Mouse (Mus musculus) adrenal gland, adult 18-20 months (tissue): ENCODE data around the gene Slc2a2. TPM values are rescaled to one million over a fixed set of nuclear protein-coding genes. Genes with fewer than 3 reads are reported as not detected.

Source experiments
- DNase-seq, 2 experiments: peaks; one replicate each; pipeline ENCODE4 v3.0.0; 2021 to 2022; ENCODE audit warnings: low spot score in 2 of 2
- long read RNA-seq, 2 experiments: library from polyadenylated mRNA; stranded (forward); transcript quantifications; one replicate each; pipeline ENCODE4 v2.0.0; 2021
- total RNA-seq, 2 experiments: library from RNA; stranded (reverse); gene quantifications; 1 replicate in 1 of 2; 2 replicates in 1 of 2; pipeline ENCODE4 v1.2.3; 2021

Gene Slc2a2
- total RNA-seq: under 1 TPM in 1 of 2 experiments, not detected in 1; 0.13 TPM
- long read RNA-seq, experiment 1: 0 reads
- long read RNA-seq, experiment 2: 0 reads

GRCm38 (mm10) chr3:28697797-28698196 is at the start of gene Slc2a2:
Gene Slc2a2 (plus strand): TSS chr3:28697903.
- no peak for DNase-seq

GRCm38 (mm10) chr3:28652574-28652973 is 45.1 kb upstream of the Slc2a2 start:
- no peak for DNase-seq

- no peak for DNase-seq
These were observed 44.7 kb upstream of the Slc2a2 start for GRCm38 (mm10) chr3:28653043-28653442.

GRCm38 (mm10) chr3:28654740-28655139 is 43.0 kb upstream of the Slc2a2 start:
- no peak for DNase-seq

GRCm38 (mm10) chr3:28658349-28658748 is 39.4 kb upstream of the Slc2a2 start:
- no peak for DNase-seq

- DNase-seq: no peak
These were observed 16.9 kb upstream of the Slc2a2 start for GRCm38 (mm10) chr3:28680851-28681250.

GRCm38 (mm10) chr3:28681866-28682265 is 15.8 kb upstream of the Slc2a2 start:
- DNase-seq: no peak

- DNase-seq: no peak
These were observed 15.3 kb upstream of the Slc2a2 start for GRCm38 (mm10) chr3:28682411-28682810.

- DNase-seq: no peak
These were observed 12.2 kb upstream of the Slc2a2 start for GRCm38 (mm10) chr3:28685510-28685909.

GRCm38 (mm10) chr3:28694811-28695210 is 2.9 kb upstream of the Slc2a2 start:
- no peak for DNase-seq

- DNase-seq: no peak
These were observed 2.1 kb upstream of the Slc2a2 start for GRCm38 (mm10) chr3:28695608-28696007.

- no peak for DNase-seq
These were observed 1.5 kb upstream of the Slc2a2 start for GRCm38 (mm10) chr3:28696162-28696561.

- no peak for DNase-seq
These were observed 1.9 kb downstream of the Slc2a2 start for GRCm38 (mm10) chr3:28699601-28700000.

- DNase-seq: no peak
These were observed 7.9 kb downstream of the Slc2a2 start for GRCm38 (mm10) chr3:28705522-28706137.

- no peak for DNase-seq
These were observed 9.0 kb downstream of the Slc2a2 start for GRCm38 (mm10) chr3:28706736-28707135.

- DNase-seq: no peak
These were observed 12.0 kb downstream of the Slc2a2 start for GRCm38 (mm10) chr3:28709740-28710139.

GRCm38 (mm10) chr3:28713913-28714698 is 16.4 kb downstream of the Slc2a2 start:
- DNase-seq: no peak

- no peak for DNase-seq
These were observed 20.8 kb downstream of the Slc2a2 start for GRCm38 (mm10) chr3:28718521-28718920.

GRCm38 (mm10) chr3:28721218-28721617 is 23.5 kb downstream of the Slc2a2 start:
- no peak for DNase-seq

GRCm38 (mm10) chr3:28721838-28722237 is 24.1 kb downstream of the Slc2a2 start:
- DNase-seq: no peak

- DNase-seq: no peak
These were observed 24.8 kb downstream of the Slc2a2 start for GRCm38 (mm10) chr3:28722531-28722930.

- no peak for DNase-seq
These were observed 25.8 kb downstream of the Slc2a2 start for GRCm38 (mm10) chr3:28723534-28723933.

GRCm38 (mm10) chr3:28725203-28725602 is 27.5 kb downstream of the Slc2a2 start:
- no peak for DNase-seq
